Mouse (Mus musculus): ENCODE measurements around the gene Tas2r144. TPM values are rescaled to one million over a fixed set of nuclear protein-coding genes. Genes with fewer than 3 reads are reported as not detected.

The Tas2r144 gene
- polyA plus RNA-seq, 1 experiment from 2014 or later = not detected

DNA sequence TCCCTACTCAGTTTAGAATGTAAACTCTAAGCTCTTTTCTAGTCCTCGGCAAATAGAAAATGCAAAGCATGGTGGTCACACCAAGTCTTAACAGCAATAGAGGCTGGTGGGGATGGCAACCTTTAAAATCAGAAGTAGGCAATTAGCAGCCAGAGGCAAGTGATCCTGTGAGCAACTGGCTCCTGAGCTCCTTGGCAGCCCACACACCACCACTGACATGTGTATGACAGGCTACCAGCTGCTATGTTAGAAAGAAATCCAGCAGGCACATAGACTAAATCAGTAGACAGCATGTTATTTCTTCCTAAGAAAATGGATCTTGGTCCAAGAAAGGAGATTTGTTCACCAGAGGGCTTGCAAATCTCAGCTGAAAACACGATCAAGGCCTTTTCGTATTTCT lies 16.1 kb downstream of the Tas2r144 start:
- no peaks in the 10 kb centered on the region for H3K9me3 ChIP-seq (replicated peaks; ENCODE audit: control insufficient read depth, low read length)
- no peak overlapping the region for H3K4me2 ChIP-seq
- no peaks in the 10 kb centered on the region for H3K36me3 ChIP-seq (ENCODE audit: control insufficient read depth, insufficient read depth, low read length)
- no peaks in the 10 kb centered on the region for H3K27me3 ChIP-seq (ENCODE audit: control insufficient read depth, insufficient read depth, low read length)
- H3K9ac ChIP-seq (ENCODE audit: low read depth, low read length) = no peak overlapping the region
- H3K4me3 ChIP-seq (ENCODE audit: low read depth, low read length) = no peak overlapping the region
- WGBS (ENCODE audit: insufficient replicate concordance) = 78% methylated on average over 3 of the region's 3 CpGs
- no peaks in the 10 kb centered on the region for H3K4me1 ChIP-seq (ENCODE audit: control insufficient read depth, insufficient read depth, low read length)
- H3K27ac ChIP-seq (ENCODE audit: low read depth, low read length) = no peak overlapping the region
- no peak for ATAC-seq (replicated peaks; ENCODE audit: insufficient number of reproducible peaks, low FRiP score, low TSS enrichment)

DNA sequence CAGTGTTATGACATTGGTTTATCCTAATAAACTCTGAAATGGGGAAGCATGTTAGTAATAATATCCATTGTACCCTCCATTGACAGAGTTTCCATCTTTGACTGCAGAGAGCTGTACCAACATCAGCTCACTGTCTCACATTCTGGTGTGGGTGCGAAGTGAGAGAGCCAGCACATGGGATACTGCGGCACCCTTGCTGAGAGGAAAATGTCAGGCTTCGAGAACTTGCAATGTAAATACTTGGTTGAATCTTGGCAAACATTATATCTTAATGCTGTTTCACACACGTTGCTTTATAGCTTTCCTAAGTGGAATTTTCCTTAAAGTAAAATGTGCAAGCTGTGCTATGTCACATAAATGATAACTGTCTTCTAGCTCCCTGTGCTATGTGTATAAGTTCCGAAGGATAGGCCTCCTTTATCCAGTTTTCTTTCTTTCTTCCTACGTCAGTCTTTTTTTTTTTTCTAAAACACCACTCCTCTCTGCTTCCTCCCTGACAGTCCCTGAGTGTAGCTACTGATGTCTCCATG lies 22.2 kb downstream of the Tas2r144 start:
- no peak overlapping the region for H3K4me2 ChIP-seq
- 63% methylated on average over 6 of the region's 6 CpGs for WGBS (ENCODE audit: insufficient replicate concordance)
- no peaks in the 10 kb centered on the region for H3K9me3 ChIP-seq (replicated peaks; ENCODE audit: control insufficient read depth, low read length)
- H3K36me3 ChIP-seq (ENCODE audit: control insufficient read depth, insufficient read depth, low read length) = no peaks in the 10 kb centered on the region
- no peak overlapping the region for H3K9ac ChIP-seq (ENCODE audit: low read depth, low read length)
- H3K4me1 ChIP-seq (ENCODE audit: control insufficient read depth, insufficient read depth, low read length) = no peaks in the 10 kb centered on the region
- no peaks in the 10 kb centered on the region for H3K27me3 ChIP-seq (ENCODE audit: control insufficient read depth, insufficient read depth, low read length)
- H3K27ac ChIP-seq (ENCODE audit: low read depth, low read length) = no peak overlapping the region
- no peak overlapping the region for H3K4me3 ChIP-seq (ENCODE audit: low read depth, low read length)
- ATAC-seq (replicated peaks; ENCODE audit: insufficient number of reproducible peaks, low FRiP score, low TSS enrichment) = no peak

DNA sequence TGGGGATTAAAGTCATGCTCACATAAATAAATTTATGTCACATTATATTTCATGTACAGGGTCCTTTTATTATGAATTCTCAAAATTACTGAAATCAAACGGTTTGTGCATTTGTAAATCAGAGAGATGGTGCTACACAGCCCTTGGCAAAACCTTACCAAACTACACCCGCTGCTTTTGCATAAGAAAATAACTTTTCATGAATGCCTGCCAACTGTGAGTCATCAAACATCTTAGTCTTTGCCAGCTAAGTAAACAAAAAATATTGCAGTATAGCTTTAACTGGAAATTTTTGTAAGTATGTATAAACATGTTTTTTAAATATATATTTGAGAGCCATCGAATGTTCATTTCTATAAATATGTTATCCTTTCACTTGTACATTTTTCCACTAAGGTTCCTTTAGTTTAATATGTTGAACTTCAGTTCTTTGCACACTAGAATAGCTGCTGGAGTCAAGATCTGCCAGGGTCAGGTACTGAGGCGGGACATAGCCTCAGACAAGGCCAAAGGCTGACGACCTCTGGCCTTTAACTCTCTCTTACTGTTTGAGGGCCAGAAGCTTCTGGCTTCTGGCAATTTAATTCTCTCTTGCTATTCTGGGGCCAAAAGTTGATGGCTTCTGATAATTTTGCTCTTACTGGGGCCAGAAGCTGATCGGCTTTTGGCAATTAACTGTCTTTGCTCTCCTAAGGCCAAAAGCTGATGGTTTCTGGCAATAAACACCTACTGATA lies 26.4 kb downstream of the Tas2r144 start:
- Histone ChIP-seq H3K9ac (ENCODE audit: low read depth, low read length) (no peak overlapping the region), H3K4me1 (ENCODE audit: control insufficient read depth, insufficient read depth, low read length) (peaks cover 5% of the 10 kb centered on the region; the same call in 1 of the 2 replicates), H3K27me3 (ENCODE audit: control insufficient read depth, insufficient read depth, low read length) (peaks cover 1% of the 10 kb centered on the region; the same call in 1 of the 2 replicates), H3K9me3 (replicated peaks; ENCODE audit: control insufficient read depth, low read length) (no peaks in the 10 kb centered on the region), H3K27ac (ENCODE audit: low read depth, low read length) (no peak overlapping the region), H3K36me3 (ENCODE audit: control insufficient read depth, insufficient read depth, low read length) (no peaks in the 10 kb centered on the region), H3K4me2 (no peak overlapping the region), H3K4me3 (ENCODE audit: low read depth, low read length) (no peak overlapping the region)
- ATAC-seq (replicated peaks; ENCODE audit: insufficient number of reproducible peaks, low FRiP score, low TSS enrichment) = no peak
- WGBS (ENCODE audit: insufficient replicate concordance) = 80% methylated on average over 6 of the region's 6 CpGs

DNA sequence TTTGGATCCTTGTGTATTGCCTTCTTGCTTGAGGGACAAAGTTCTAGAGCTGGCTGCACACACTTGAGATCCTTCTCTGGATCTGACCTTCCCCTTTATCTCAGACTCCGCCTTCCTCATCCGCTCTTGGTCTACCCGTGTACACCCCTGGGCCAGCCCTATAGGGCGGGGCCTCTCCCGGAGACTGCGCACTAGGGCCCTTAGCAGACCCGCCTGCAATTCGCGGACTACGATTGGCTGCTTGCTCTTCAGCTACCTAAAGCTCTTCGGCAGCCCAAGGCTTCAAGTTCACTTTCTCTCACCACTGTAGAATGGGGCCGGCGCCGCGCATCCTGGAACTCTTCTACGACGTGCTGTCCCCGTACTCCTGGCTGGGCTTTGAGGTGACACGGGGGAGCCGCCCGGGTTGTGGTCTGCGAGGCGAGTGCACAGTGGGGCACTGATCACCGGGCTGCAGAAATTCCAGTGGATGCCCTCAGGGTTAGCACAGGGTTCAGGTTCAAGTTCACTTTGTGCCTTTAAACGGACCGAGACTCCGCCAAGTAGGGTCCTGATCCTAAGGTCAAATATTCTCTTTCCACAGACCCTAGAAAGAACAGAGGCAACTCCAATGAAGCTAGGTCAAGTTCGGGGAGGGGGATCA lies 30.7 kb downstream of the Tas2r144 start, which contains the start of gene Gstk1:
Gstk1 (plus strand) TSS at position 225 of the 643 bp plus-strand sequence.
- Histone ChIP-seq H3K4me2 (peak within 1 kb of the TSS; percentile 87), H3K4me1 (ENCODE audit: control insufficient read depth, insufficient read depth, low read length) (peaks cover 6% of the 10 kb centered on the region; the same call in 1 of the 2 replicates), H3K9ac (ENCODE audit: low read depth, low read length) (peak within 1 kb of the TSS; percentile 66), H3K9me3 (replicated peaks; ENCODE audit: control insufficient read depth, low read length) (no peaks in the 10 kb centered on the region), H3K36me3 (ENCODE audit: control insufficient read depth, insufficient read depth, low read length) (no peaks in the 10 kb centered on the region), H3K27ac (ENCODE audit: low read depth, low read length) (0 out of 2 replicates have a peak within 1 kb of the TSS, but pooled peaks have one; percentile 4), H3K27me3 (ENCODE audit: control insufficient read depth, insufficient read depth, low read length) (peaks cover 6% of the 10 kb centered on the region; the same call in 1 of the 2 replicates), H3K4me3 (ENCODE audit: low read depth, low read length) (peak within 1 kb of the TSS; percentile 52)
- 2% methylated on average over 28 of the region's 28 CpGs for WGBS (ENCODE audit: insufficient replicate concordance)
- ATAC-seq (replicated peaks; ENCODE audit: insufficient number of reproducible peaks, low FRiP score, low TSS enrichment) = peak; percentile 100

DNA sequence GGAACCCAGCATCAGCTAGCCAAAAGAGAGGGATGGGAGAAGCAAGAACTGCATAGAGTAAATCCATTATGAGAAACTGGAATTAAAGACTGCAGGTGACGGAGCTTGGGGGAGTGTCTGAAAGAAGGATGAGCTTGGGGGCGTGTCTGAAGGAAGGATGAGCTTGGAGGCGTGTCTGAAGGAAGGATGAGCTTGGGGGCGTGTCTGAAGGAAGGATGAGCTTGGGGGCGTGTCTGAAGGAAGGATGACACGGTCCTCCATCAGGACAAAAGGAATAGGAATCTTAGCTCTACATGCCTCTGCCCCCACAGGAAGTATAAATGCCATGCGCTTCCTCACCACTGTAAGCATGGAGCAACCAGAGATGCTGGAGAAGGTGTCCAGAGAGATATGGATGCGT lies 32.0 kb downstream of the Tas2r144 start:
- no peak overlapping the region for H3K4me2 ChIP-seq

DNA sequence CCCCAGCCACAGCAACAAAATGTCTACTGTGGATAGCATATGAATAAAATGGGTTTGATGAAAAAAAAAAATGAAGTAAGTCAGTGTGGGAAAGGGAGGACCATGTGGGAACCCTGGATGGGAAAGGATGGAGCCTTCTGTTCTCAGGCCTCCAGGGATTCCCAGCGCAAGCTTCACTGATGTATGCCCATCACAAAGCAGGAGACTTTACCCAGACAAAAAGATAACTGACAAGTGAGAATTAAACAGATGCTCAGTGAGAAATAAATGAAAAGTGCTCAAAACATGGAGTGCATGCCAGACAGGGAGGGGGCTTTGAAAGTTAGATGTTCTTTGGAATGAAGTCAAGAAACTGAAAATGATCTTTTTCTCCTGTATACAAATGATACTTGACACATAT lies 32.9 kb downstream of the Tas2r144 start:
- ATAC-seq (replicated peaks; ENCODE audit: insufficient number of reproducible peaks, low FRiP score, low TSS enrichment) = no peak
- WGBS (ENCODE audit: insufficient replicate concordance) = 89% methylated on average over 1 of the region's 1 CpGs
- Histone ChIP-seq H3K4me3 (ENCODE audit: low read depth, low read length) (no peak overlapping the region), H3K4me2 (no peak overlapping the region), H3K27ac (ENCODE audit: low read depth, low read length) (no peak overlapping the region), H3K4me1 (ENCODE audit: control insufficient read depth, insufficient read depth, low read length) (peaks cover 6% of the 10 kb centered on the region; the same call in 1 of the 2 replicates), H3K9me3 (replicated peaks; ENCODE audit: control insufficient read depth, low read length) (no peaks in the 10 kb centered on the region), H3K36me3 (ENCODE audit: control insufficient read depth, insufficient read depth, low read length) (no peaks in the 10 kb centered on the region), H3K9ac (ENCODE audit: low read depth, low read length) (no peak overlapping the region), H3K27me3 (ENCODE audit: control insufficient read depth, insufficient read depth, low read length) (peaks cover 6% of the 10 kb centered on the region; the same call in 1 of the 2 replicates)

More for the DNA sequence above, 32.0 kb downstream of the Tas2r144 start:
- Histone ChIP-seq H3K4me1 (ENCODE audit: control insufficient read depth, insufficient read depth, low read length) (peaks cover 6% of the 10 kb centered on the region; the same call in 1 of the 2 replicates), H3K9ac (ENCODE audit: low read depth, low read length) (no peak overlapping the region), H3K27ac (ENCODE audit: low read depth, low read length) (no peak overlapping the region), H3K36me3 (ENCODE audit: control insufficient read depth, insufficient read depth, low read length) (no peaks in the 10 kb centered on the region), H3K27me3 (ENCODE audit: control insufficient read depth, insufficient read depth, low read length) (peaks cover 6% of the 10 kb centered on the region; the same call in 1 of the 2 replicates), H3K4me3 (ENCODE audit: low read depth, low read length) (no peak overlapping the region), H3K9me3 (replicated peaks; ENCODE audit: control insufficient read depth, low read length) (no peaks in the 10 kb centered on the region)
- 12% methylated on average over 8 of the region's 8 CpGs for WGBS (ENCODE audit: insufficient replicate concordance)
- no peak for ATAC-seq (replicated peaks; ENCODE audit: insufficient number of reproducible peaks, low FRiP score, low TSS enrichment)

DNA sequence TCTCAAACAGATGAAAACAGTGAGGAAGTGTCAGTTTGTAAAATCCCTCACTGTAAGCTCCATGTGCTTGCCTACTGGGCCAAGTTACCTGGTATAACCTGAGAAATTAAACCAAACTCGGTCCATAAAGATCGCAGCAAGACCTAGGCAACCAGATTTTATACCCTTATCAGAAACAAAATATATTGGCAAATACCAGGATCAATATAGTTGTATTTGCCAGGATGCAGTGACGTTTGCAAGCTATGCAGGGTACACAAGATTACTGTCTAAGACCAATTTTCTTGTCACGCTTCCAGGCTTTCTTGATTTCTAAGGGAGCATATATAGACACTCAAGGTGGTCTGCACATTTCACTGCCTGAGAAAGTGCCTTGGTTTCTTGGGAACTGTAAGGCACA lies 36.7 kb downstream of the Tas2r144 start:
- ATAC-seq (replicated peaks; ENCODE audit: insufficient number of reproducible peaks, low FRiP score, low TSS enrichment) = no peak
- Histone ChIP-seq H3K4me2 (no peak overlapping the region), H3K9me3 (replicated peaks; ENCODE audit: control insufficient read depth, low read length) (no peaks in the 10 kb centered on the region)

DNA sequence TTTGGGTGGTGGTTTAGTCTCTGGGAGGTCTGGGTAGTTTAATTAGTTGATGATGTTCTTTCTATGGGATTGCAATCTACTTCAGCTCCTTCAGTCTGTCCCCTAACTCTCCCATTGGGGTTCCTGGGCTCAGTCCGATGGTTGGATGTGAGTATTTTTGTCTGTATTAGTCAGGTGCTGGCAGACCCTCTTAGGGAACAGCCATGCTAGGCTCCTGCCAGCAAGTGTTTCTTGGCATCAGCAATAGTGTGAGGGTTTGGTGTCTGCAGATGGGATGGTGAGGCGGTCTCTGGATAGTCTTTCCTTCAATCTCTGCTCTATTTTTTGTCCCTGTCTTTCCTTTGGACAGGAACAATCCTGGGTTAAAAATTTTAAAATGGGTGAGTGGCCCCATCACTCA lies 38.0 kb downstream of the Tas2r144 start:
- Histone ChIP-seq H3K9ac (ENCODE audit: low read depth, low read length) (no peak overlapping the region), H3K4me3 (ENCODE audit: low read depth, low read length) (no peak overlapping the region), H3K4me2 (no peak overlapping the region), H3K27ac (ENCODE audit: low read depth, low read length) (no peak overlapping the region), H3K36me3 (ENCODE audit: control insufficient read depth, insufficient read depth, low read length) (no peaks in the 10 kb centered on the region), H3K27me3 (ENCODE audit: control insufficient read depth, insufficient read depth, low read length) (no peaks in the 10 kb centered on the region), H3K9me3 (replicated peaks; ENCODE audit: control insufficient read depth, low read length) (no peaks in the 10 kb centered on the region), H3K4me1 (ENCODE audit: control insufficient read depth, insufficient read depth, low read length) (no peaks in the 10 kb centered on the region)
- 67% methylated on average over 2 of the region's 2 CpGs for WGBS (ENCODE audit: insufficient replicate concordance)
- no peak for ATAC-seq (replicated peaks; ENCODE audit: insufficient number of reproducible peaks, low FRiP score, low TSS enrichment)

More for the DNA sequence above, 36.7 kb downstream of the Tas2r144 start:
- Histone ChIP-seq H3K9ac (ENCODE audit: low read depth, low read length) (no peak overlapping the region), H3K27me3 (ENCODE audit: control insufficient read depth, insufficient read depth, low read length) (peaks cover 1% of the 10 kb centered on the region; the same call in 1 of the 2 replicates), H3K4me1 (ENCODE audit: control insufficient read depth, insufficient read depth, low read length) (no peaks in the 10 kb centered on the region), H3K27ac (ENCODE audit: low read depth, low read length) (no peak overlapping the region), H3K4me3 (ENCODE audit: low read depth, low read length) (no peak overlapping the region), H3K36me3 (ENCODE audit: control insufficient read depth, insufficient read depth, low read length) (no peaks in the 10 kb centered on the region)
- 75% methylated on average over 4 of the region's 4 CpGs for WGBS (ENCODE audit: insufficient replicate concordance)

Data from heart, embryonic 11.5 days (tissue).